Mouse (Mus musculus) mesoderm, embryonic 11.5 days (tissue): ENCODE results near the gene Abr.

Experiments
- DNase-seq: peaks from one replicate; pipeline ENCODE4 v3.0.0-alpha.2; 2012; ENCODE audit warnings: low read depth, low spot score

The Abr gene

GRCm38 (mm10) chr11:76458730-76459129, 163.4 kb downstream of the Abr start:
- no peak for DNase-seq

- no peak for DNase-seq
These were observed 165.2 kb downstream of the Abr start for GRCm38 (mm10) chr11:76456897-76457296.

- peak; percentile 80 for DNase-seq
These were observed 165.9 kb downstream of the Abr start for GRCm38 (mm10) chr11:76456233-76456632.

- peak; percentile 82 for DNase-seq
These were observed 167.6 kb downstream of the Abr start for GRCm38 (mm10) chr11:76454492-76454891.

- DNase-seq = peak; percentile 63
These were observed 171.9 kb downstream of the Abr start for GRCm38 (mm10) chr11:76450202-76450561.

- DNase-seq = peak; percentile 85
These were observed 172.5 kb downstream of the Abr start for GRCm38 (mm10) chr11:76449520-76450201.

GRCm38 (mm10) chr11:76446251-76446650, 175.9 kb downstream of the Abr start:
- peak; percentile 68 for DNase-seq

- peak; percentile 52 for DNase-seq
These were observed 176.7 kb downstream of the Abr start for GRCm38 (mm10) chr11:76445459-76445858.

- no peak for DNase-seq
These were observed 182.4 kb downstream of the Abr start for GRCm38 (mm10) chr11:76439666-76440065.

GRCm38 (mm10) chr11:76436864-76437437, 185.2 kb downstream of the Abr start:
- peak; percentile 62 for DNase-seq

- DNase-seq = no peak
These were observed 186.1 kb downstream of the Abr start for GRCm38 (mm10) chr11:76436009-76436408.

- peak; percentile 62 for DNase-seq
These were observed 192.0 kb downstream of the Abr start for GRCm38 (mm10) chr11:76429966-76430631.

GRCm38 (mm10) chr11:76429556-76429955, 192.6 kb downstream of the Abr start:
- no peak for DNase-seq

- no peak for DNase-seq
These were observed 193.1 kb downstream of the Abr start for GRCm38 (mm10) chr11:76429046-76429445.

GRCm38 (mm10) chr11:76427781-76428180, 194.3 kb downstream of the Abr start:
- no peak for DNase-seq

GRCm38 (mm10) chr11:76425749-76426148, 196.4 kb downstream of the Abr start:
- DNase-seq = no peak

GRCm38 (mm10) chr11:76420896-76421295, 201.2 kb downstream of the Abr start:
- DNase-seq = no peak

GRCm38 (mm10) chr11:76419179-76419578, 202.9 kb downstream of the Abr start:
- no peak for DNase-seq

- DNase-seq = no peak
These were observed 203.7 kb downstream of the Abr start for GRCm38 (mm10) chr11:76418423-76418822.

GRCm38 (mm10) chr11:76415985-76416384, 206.1 kb downstream of the Abr start:
- peak; percentile 43 for DNase-seq

- no peak for DNase-seq
These were observed 207.1 kb downstream of the Abr start for GRCm38 (mm10) chr11:76415001-76415400.

- no peak for DNase-seq
These were observed 208.9 kb downstream of the Abr start for GRCm38 (mm10) chr11:76413202-76413601.

GRCm38 (mm10) chr11:76410826-76411225, 211.3 kb downstream of the Abr start:
- peak; percentile 78 for DNase-seq
